Mouse (Mus musculus): ENCODE data around the gene Map7d1. TPM values are rescaled to one million over a fixed set of nuclear protein-coding genes. Genes with fewer than 3 reads are reported as not detected.
"Not testable (repeated sequence)": the region's sequence is repeated elsewhere in the genome, so short reads cannot be mapped to it uniquely, and the experiment has no call there.

The Map7d1 gene
- total RNA-seq, 2 experiments from 2014 or later, result 20.2 to 20.6 TPM

- ATAC-seq (replicated peaks; ENCODE audit: poor library complexity, severe bottlenecking), result no peak
Observed at GRCm38 (mm10) chr4:126248261-126248868, 7.8 kb downstream of the Map7d1 start.

DNA sequence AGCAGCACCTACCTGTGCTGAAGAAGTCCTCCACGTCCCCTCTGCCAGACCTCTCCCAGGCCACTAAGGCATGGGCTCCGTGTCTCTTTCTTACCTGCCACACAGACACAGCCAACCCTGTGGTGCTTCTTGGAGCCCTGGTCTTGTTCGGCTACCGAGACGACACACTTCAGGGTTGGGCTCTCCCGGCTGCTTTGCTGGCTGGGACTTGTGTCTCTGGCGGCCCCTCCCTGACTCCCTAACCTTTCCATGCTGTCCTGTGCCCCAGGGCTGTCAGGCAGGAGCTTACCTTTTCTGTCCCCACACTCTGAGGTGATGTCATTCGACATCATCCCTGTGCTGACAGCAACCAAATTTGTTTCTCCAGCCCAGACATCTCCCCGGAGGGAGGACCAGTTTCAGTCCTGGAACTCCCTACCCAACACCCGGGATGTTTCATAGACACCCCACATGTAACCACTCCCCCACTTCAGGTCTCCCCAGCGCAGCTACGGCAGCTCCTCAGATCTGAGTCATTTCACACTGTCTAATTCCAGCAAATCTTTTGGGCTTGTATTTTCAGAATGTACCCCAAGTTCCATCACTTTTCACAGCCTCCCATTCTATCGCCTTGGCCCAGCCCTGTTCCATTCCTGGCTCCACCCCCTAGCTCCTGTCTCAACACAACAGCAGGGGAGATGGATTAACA is 9.8 kb downstream of the Map7d1 start:
- ATAC-seq (replicated peaks; ENCODE audit: poor library complexity, severe bottlenecking), result no peak

DNA sequence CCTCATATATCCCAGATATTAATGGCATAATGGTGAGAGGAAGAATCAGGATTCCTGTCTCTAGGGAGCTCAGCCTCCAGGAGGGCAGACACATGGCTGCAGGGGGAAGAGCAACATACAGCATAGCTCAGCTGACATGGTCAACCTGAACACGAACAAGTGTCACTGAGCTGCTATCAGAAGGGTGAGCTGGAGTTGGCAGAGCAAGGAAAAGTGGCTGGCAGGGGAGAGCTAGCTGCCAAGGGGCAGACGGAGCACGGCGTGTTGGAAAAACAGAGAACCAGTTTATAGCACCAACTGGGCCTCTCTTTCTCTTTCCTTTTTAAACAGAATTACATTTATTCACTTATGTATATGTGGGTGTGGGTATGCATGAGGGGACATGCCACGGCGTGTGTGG is 13.6 kb downstream of the Map7d1 start:
- no peak for ATAC-seq (replicated peaks; ENCODE audit: poor library complexity, severe bottlenecking)

DNA sequence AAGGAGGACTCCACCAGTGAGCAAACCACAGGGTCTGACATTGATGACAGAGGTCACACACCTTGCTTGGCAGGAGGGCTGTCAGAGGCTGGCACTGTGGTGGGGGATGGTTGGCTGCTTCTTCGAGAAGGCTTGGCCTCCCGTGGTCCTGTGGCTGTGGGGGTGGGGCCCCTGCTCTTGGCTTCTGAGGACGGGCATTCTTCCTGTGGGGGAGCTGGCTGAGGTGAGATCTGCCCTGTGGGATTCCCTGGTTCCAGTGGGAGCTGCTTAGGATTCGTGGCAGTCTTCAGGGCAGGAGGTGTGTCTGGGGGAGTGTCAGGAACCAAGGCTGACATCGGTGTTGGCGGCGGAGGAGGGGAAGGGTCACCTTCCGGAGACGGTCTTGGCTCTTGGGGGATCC is 14.2 kb downstream of the Map7d1 start:
- no peak for ATAC-seq (replicated peaks; ENCODE audit: poor library complexity, severe bottlenecking)

DNA sequence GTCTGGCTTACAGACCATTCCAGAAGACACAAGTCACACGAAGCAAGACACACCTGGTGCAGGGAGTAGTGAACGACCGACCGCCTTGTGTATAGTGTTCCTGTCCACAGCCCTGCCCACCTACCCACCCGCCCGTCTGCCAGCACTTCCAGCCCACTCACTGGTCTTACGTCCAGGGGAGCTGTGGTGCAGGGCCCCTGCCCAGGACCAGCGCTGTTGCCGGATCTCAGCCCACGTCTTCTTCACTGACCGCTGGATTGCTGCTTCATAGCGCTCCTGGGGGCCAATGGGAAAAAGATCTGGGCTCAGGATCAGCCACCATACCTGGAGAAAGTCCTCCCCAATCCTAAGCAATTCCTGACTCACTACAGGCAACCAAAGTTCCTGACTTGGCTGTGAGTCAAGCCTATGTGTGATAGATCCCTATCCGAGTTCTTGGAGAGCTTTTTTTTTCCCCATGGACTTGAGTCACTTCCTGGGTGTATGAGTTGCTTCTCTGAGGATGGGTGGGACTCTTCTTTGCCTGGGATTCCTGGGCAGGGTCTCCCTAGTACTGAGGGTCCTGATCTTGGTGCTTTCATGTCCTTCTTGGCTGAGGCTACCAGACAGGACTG is 16.2 kb downstream of the Map7d1 start:
- ATAC-seq (replicated peaks; ENCODE audit: poor library complexity, severe bottlenecking), result no peak

DNA sequence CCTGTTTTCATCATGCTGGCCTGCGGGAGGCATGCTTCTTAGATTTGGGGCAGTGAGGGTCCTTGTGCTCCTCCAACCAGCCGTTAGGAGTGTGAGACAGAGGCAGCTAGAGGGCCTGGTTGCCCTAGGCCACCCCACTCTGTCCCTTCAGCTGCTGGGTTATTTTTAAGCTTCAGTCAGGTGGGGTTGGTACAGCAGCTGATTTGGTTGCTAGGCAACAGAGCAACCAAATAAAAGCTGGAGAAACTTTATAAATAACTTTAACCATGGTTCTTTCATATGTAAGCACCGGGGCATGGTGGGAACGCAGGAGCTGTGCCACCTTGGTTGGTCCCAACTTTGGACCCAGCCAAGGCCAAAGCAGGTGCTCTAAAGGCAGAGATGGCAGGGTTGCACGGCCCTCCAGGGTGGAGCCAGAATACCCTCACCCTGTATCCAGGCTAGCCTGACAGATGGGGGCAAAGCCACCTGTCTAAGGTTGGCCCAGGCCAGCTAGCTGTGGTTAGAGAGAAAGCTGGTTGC is 18.4 kb downstream of the Map7d1 start:
- ATAC-seq (replicated peaks; ENCODE audit: poor library complexity, severe bottlenecking), result no peak

DNA sequence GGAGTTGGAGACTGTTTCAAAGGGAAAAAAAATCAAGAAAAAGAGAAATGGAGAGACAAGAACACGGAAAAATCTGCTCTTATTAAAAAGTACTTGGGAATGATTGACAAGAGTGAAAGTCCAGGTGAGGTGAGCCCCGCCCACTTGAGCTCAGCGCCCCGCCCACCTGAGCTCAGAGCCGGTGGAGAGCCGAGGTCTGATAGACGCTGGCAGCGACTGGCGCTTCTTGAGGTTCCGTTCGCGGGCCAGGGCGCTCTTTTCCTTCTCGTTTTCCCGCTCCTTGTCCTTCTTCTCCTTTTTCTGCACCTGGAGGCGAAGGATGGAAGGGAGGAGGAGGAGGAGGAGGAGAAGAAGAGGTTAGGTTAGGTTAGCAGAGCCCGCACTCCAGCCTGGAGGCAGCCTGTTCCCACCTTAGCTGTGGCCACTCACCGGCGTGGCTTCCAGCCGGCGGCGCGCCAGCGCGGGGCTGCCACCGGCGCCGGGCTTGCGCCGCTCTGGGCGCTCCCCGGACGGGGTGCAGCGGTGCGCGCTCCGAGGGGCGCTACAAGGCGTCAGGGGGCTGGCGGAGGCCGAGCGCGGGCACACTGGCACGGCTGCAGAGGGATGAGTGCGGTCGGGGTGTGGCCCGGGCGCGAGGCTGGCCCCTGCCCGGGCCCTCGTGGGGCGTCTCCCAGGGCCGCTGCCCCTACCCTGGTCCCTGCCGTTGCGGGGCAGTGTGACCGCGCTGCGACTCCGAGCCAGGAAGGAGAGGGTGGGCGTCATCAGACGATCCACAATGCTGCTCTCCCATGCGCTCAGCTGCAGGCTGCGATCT is 19.5 kb downstream of the Map7d1 start:
- no peak for ATAC-seq (replicated peaks; ENCODE audit: poor library complexity, severe bottlenecking)

GRCm38 (mm10) chr4:126235191-126235590 is 21.0 kb downstream of the Map7d1 start:
- no peak for ATAC-seq (replicated peaks; ENCODE audit: poor library complexity, severe bottlenecking)

GRCm38 (mm10) chr4:126234496-126235175 is 21.5 kb downstream of the Map7d1 start:
- no peak for ATAC-seq (replicated peaks; ENCODE audit: poor library complexity, severe bottlenecking)

DNA sequence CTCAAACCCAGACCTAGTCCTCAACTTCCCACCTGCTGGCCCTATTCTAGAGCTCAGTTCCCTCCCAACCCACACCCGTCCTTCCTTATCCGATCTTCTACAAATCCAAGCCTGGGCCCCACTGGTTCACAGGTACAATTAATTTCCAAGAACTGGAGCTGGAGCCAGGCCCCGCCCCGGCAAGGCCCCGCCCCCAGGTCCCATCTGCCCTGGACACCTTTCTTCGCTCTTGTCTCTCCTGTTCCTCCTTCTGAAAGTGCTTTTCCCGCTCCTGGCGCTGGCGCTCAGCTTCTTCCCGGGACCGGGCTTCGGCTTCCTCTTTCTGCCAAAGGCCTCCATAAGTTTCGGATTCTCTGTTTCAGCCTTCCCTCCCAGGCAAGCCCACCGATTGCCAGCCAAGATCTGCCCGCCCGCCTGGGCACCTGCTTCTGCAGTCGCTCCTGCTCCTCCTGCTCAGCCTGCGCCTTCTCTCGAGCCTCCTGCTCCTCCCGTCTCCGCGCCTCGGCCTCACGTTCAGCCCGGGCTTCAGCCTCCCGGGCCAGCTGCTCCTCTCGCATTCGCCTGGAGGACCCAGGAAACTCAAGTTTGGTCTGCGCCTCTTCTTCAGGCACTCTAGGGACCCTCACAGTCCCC is 22.4 kb downstream of the Map7d1 start:
- no peak for ATAC-seq (replicated peaks; ENCODE audit: poor library complexity, severe bottlenecking)

DNA sequence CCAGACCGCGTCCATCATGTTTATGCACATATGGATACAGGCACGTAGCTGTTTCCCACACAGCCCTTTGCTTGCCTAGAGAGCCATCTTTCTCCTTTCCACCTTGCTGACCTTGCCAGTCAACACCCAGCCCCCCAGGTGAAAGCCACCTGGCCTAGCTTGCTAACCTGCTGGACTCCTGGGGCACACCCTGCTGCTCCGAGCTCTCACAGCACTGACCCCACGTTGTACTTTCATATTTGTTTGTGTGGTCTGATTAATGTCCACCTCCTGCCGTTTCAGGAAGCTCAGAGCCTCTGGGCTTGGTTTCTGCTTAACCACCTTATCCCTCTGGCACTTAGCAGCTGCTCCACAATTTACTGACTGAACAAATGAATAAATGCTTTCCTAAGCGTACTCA is 26.2 kb downstream of the Map7d1 start:
- no peak for ATAC-seq (replicated peaks; ENCODE audit: poor library complexity, severe bottlenecking)

DNA sequence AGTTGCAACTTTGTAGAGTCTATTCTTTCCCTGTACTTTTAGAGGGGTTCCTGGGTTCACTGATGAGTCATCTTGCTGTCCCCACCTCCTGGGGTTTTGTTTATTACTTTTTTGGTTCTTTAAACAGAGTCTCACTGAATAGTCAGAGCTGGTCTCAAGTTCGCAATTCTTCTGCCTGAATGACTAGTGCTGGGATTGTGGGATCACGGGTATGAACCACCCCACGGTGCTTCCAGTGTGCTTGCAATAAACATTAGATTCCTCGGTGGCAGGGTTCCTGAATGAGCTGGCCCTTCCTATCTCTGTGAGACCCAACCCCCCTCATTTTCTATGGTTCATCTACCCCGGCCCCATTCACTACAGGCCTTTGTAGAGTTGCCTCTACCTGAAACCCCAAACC is 28.0 kb downstream of the Map7d1 start:
- ATAC-seq (replicated peaks; ENCODE audit: poor library complexity, severe bottlenecking), result no peak

GRCm38 (mm10) chr4:126227077-126227761 is 28.9 kb downstream of the Map7d1 start:
- ATAC-seq (replicated peaks; ENCODE audit: poor library complexity, severe bottlenecking), result peak; percentile 95

GRCm38 (mm10) chr4:126226640-126227039 is 29.5 kb downstream of the Map7d1 start:
- peak; percentile 15; the same call in 1 of the 2 replicates for ATAC-seq (replicated peaks; ENCODE audit: poor library complexity, severe bottlenecking)

- ATAC-seq (replicated peaks; ENCODE audit: poor library complexity, severe bottlenecking), result no peak
Observed at GRCm38 (mm10) chr4:126222631-126223030, 33.5 kb downstream of the Map7d1 start.

GRCm38 (mm10) chr4:126220045-126220444 is 36.1 kb downstream of the Map7d1 start:
- ATAC-seq (replicated peaks; ENCODE audit: poor library complexity, severe bottlenecking), result no peak

GRCm38 (mm10) chr4:126219540-126219939 is 36.6 kb downstream of the Map7d1 start:
- ATAC-seq (replicated peaks; ENCODE audit: poor library complexity, severe bottlenecking), result not testable (repeated sequence)

GRCm38 (mm10) chr4:126217771-126218170 is 38.4 kb downstream of the Map7d1 start:
- no peak for ATAC-seq (replicated peaks; ENCODE audit: poor library complexity, severe bottlenecking)

GRCm38 (mm10) chr4:126207081-126207480 is 49.1 kb downstream of the Map7d1 start:
- ATAC-seq (replicated peaks; ENCODE audit: poor library complexity, severe bottlenecking), result no peak
